Mouse (Mus musculus) layer of hippocampus, adult 2 months (tissue): ENCODE measurements around the gene Tmem37. TPM values are rescaled to one million over a fixed set of nuclear protein-coding genes. Genes with fewer than 3 reads are reported as not detected.
A peak's percentile ranks its signal among the peaks of the same experiment; 100 is the strongest.

Experiments
- DNase-seq, 2 experiments: peaks; one replicate each; pipeline ENCODE4 v3.0.0; 2022; ENCODE audit warnings: low spot score in 2 of 2
- H3K27ac ChIP-seq: fragments of 200-600 bp; 2 replicates; pipeline ENCODE4 v1.8.1; 2022
- H3K4me3 ChIP-seq: fragments of 200-600 bp; 2 replicates; pipeline ENCODE4 v1.8.1; 2022; ENCODE audit warnings: mild to moderate bottlenecking
- CTCF ChIP-seq: fragments of 200-600 bp; conservative IDR thresholded peaks from 2 replicates; pipeline ENCODE4 v1.8.1; 2022; ENCODE audit warnings: antibody characterized with exemption, mild to moderate bottlenecking, moderate library complexity
- total RNA-seq, 2 experiments: library from RNA; stranded (reverse); gene quantifications; 2 replicates each; pipeline ENCODE4 v1.2.3; 2021

Tmem37 gene
- total RNA-seq, 2 experiments from 2014 or later = 1.1 to 1.4 TPM

DNA sequence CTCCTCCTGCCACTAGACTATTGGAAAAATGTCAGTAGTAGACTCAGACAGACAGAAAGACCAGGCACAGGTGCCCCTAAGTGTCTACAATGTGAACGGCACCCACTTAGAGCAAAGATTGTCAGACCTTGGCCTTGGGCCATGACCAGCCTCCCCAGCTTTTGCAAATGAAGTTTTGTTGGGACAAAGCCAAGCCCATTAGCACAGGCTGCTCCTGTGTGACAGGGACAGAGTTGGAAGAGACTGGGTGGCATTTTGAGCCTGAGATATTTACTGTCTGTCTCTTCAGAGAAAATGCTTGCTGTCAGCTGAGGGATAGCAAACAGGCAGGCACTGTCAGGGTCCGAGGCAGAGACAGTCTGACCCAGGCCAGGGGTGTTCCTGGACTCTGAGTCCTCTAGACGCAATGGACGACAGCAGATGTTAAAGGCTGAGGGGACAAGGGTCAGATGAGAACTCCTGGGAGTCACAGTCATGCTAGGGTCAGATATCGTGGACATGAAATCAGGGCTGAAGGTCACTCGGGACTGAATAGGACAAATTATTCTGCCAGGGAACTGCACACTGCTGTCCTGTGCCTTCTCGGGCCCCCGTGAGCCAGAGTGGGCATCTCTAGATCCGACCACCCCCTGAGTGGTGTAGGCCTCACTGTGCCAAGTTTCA lies 36.7 kb downstream of the Tmem37 start:
- Histone ChIP-seq H3K4me3 (no peak overlapping the region), H3K27ac (no peak overlapping the region)
- TF ChIP-seq CTCF = no peak
- peak in 1 of 2 experiments; percentile 31 for DNase-seq

DNA sequence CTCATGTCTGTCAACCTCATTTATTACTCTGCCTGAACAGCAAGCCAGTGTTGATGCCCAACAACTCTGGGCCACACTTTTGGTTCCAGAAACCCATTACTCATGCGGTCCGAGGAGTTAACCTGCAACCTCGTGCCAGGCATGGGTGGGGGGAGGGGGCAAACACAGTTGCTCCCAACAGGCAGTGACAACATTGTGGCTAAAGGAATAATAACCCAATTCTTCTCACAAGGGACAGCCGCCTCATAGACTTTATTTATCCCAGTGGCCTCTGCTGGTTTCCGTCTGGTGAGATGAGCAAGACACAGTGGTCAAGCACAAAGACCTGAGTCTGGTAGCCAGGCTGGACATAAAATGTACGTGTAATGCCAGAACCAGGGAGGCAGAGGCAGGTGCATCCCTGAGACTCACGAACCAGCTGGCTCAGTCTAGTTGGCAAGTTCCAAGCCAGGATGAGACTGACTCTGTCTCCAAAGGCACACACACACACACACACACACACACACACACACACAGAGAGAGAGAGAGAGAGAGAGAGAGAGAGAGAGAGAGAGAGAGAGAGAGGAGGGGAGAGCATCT lies 38.3 kb downstream of the Tmem37 start:
- H3K4me3 ChIP-seq = no peak overlapping the region

DNA sequence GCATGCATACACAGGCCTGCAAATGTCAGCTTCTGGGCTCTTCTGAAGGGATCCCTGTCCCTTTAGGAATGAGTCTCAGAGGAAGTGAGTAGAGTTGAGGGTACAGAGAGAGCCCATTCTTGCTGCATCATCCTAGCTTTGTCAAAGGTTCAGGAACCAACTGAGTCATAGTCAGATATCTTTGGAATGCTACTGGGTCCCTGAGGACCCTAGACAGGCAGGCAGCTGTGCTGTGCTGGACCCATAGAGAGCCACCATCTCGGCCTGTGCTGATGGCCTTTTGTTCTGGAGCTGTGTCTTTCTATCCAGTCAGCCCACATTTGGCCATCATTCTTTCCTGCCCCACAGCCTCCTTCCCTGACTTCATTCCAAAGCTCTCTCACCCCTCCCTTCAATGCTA lies 39.1 kb downstream of the Tmem37 start:
- H3K27ac ChIP-seq = no peak overlapping the region
- H3K4me3 ChIP-seq = no peak overlapping the region
- TF ChIP-seq CTCF = no peak
- DNase-seq = no peak

More for the DNA sequence above, 38.3 kb downstream of the Tmem37 start:
- no peak for TF ChIP-seq CTCF
- no peak for DNase-seq
- H3K27ac ChIP-seq = no peak overlapping the region

DNA sequence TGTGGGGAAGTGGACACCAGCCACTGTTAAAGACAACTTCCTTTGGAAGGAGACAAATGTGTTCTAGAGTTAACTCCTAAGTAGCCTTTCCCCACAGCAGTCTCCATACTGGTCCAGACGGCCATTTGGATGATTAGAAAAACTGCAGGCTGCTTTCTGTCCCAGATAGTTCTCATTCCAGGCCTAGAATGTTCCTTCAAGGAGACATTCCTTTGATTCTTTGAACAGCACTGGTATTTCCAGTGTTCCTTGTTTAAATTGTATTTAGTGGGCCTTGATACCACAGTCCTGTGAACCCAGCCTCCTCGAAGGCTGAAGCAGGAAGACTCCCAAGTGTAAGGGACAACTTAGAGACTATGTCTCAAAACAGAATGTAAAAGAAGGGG lies 40.4 kb downstream of the Tmem37 start:
- Histone ChIP-seq H3K27ac (no peak overlapping the region), H3K4me3 (no peak overlapping the region)
- no peak for DNase-seq
- TF ChIP-seq CTCF = no peak

DNA sequence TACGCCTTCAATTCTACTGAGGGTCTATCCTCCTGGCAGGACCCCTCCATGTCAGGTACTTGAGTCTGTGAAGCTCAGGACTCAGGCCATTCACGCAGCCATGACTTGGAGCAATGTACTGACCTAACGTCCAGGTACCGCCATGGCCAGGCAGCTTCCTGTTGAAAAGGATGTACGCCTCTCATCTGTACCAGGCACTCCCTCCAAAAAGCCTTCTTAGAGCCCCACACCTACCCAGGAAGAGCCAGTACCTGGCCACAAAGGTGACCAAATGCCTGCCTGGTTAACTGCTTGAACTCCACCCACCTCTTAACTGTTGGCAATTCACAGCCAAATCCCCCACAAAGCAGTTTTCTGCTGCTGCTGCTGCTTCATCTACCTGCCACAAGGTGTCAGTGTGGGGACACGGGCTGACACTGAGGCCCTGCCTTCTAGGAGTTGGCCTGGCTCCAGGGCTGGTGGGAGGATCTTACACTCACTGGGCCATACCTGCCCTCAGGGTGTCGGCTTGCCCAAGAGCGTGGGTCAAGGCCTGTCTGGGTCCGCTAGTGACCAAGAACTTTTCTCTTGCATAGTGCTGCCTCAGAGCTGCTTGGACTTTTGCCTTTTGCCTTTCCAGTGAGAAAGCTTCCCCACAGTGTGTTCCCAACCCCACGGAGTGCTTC lies 40.9 kb downstream of the Tmem37 start:
- DNase-seq = peak; percentile 58 to 69
- Histone ChIP-seq H3K4me3 (no peak overlapping the region), H3K27ac (no peak overlapping the region)
- peak; percentile 96 for TF ChIP-seq CTCF

DNA sequence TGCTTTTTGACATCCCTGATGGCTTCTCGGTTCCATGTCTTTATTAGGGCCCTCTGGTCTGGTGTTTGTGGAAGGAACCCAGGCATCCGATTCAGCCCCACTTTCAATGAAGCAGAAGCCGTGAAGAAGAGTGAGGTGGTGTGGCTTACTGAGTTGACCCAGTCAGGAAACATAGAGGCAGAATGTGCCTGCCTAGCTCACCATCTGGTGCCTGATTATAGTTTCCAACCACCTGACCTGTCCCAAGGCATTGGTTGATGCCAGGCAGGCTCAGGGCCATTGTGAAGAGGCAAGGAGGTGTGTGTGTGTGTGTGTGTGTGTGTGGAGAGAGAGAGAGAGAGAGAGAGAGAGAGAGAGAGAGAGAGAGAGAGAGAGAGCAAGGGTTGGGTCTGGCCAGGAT lies 43.4 kb downstream of the Tmem37 start:
- no peak for DNase-seq
- TF ChIP-seq CTCF = no peak
- no peak overlapping the region for H3K4me3 ChIP-seq
- H3K27ac ChIP-seq = no peak overlapping the region

DNA sequence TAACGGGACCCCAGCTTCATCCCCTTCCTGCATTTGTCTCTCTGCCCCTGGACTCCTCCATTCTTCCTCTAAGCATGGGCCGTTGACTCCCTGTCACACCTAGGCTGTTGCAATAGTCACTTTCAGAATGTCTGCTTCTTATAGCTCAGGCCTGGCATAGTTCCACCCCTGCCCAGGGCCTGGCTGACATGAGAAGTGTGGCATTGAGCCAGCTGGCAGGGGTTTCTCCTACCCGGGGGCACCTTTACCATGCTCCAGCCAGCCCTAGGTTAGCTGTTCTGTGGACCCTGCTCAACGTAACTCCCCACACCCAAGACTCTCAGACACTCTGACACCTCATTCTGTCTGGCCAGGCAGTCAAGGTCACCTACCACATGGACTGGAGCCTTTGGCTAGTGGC lies 46.2 kb downstream of the Tmem37 start:
- no peak for DNase-seq
- Histone ChIP-seq H3K4me3 (no peak overlapping the region), H3K27ac (no peak overlapping the region)
- no peak for TF ChIP-seq CTCF

DNA sequence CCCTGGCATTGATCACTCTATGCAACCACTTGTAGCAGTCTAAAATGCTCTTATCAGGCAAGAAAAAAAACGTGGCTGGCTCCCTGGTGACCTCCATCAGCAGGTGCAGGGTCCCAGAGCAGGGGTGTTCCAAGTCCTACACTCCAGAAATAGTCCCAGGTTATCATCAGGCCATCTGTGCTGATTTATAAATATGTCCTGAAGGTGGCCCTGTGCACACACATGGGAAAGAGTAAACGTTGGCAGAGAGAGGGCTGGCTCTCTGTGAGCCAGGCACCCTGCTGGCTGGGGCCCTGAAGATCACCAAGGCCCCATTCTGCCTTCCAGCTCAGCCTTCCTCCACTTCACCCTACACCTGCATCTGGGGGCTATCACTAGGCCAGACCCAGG lies 48.8 kb downstream of the Tmem37 start:
- no peak overlapping the region for H3K4me3 ChIP-seq
- no peak overlapping the region for H3K27ac ChIP-seq
- no peak for DNase-seq
- TF ChIP-seq CTCF = 0 out of 2 replicates have a peak, but pooled peaks have one; percentile 5

DNA sequence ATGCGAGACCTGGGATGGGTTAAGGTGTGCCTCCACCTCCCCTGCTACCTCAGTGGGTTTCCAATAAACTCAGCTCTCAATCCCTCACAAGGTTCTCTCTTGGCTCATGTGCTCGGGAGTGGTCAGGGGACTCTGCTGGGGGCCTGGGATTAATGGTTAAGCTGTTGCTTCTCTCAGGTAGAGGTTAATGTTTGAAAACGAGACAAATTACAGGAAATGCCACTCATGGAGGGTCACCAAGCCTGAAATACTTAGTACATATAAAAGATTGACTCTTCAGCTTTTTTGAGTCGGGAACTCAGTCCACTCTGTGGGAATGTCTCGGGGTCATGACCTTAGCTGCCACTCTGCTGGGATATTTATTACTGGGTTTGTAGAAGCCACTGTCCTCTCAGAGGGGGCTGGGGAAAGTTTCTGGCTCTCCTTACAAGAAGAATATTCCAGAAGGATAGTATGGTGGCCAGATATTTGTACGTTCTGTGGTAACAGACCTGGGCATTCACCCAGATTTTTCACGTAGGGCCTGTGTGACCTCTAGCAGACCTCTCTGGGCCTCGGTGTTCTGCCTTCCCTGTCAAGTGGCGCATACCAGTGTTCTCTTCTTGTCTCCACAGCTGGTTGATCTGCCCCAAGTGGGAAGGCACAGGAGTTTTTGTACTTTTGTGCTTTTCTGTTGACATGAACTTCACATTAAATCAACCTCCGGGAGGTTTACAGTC lies 49.4 kb downstream of the Tmem37 start:
- Histone ChIP-seq H3K4me3 (no peak overlapping the region), H3K27ac (no peak overlapping the region)
- DNase-seq = no peak
- no peak for TF ChIP-seq CTCF

DNA sequence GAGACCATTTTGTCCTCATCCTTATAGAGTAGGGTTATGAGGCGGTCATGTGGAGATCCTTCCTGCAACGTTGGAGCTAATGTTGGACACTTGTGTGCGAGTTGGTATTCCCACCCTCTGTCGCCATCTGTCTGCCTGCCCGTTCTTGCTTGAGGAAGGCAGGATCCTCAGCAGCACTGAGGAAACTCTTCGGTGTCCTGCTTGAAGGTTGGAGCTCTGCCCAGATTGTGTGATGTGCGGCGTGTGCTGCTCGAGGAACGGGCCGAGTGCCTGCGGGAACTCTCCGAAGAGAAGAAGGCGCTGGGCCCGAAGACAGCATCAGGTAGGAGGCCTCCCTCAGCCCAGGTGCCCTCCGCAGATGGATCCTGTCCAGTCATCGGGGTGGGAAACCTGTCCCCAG lies 51.9 kb downstream of the Tmem37 start:
- Histone ChIP-seq H3K27ac (no peak overlapping the region), H3K4me3 (no peak overlapping the region)
- no peak for TF ChIP-seq CTCF
- peak; percentile 14 to 35 for DNase-seq

DNA sequence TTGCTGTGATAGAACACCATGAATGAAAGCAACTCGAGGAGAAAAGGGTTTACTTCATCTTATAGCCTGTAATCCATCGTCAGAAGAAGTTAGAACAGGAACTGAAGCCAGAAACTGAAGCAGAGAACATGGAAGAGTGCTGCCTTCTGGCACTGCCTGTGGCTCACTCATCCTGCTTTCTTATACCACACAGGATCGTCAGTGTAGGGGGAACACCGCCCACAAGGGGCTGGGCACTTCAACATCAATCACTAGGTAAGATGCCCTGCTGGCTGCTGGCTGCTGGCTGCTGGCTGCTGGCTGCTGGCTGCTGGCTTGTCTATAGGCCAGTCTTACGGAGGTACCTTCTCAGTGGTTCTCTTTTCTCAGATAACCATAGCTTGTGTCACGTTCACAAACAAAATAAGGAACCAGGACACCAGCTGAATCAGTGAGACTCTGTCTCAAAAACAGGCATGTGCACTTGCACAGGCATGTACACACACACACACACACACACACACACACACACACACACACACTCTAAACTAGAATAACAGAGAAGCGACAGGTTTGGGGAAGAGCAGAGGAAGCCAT lies 53.5 kb downstream of the Tmem37 start:
- no peak for DNase-seq
- H3K4me3 ChIP-seq = no peak overlapping the region
- no peak for TF ChIP-seq CTCF
- no peak overlapping the region for H3K27ac ChIP-seq

DNA sequence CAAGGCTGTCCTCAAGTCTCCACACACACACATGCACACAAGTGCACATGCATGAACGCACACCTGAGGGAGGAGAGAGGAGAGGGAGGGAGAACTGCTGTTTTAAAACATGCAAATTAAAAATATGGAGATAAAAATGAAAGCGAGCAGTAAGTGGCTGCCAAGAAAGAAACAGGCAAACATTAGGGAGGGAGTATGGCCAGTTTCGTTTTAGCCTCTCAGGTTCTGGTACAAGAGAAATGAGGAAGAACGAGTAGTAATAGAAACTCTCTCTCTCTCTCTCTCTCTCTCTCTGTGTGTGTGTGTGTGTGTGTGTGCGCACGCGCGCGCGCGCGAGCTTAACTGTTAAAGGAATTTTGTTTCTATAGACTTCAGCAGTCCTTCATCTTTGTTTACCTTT lies 54.4 kb downstream of the Tmem37 start:
- H3K27ac ChIP-seq = no peak overlapping the region
- H3K4me3 ChIP-seq = no peak overlapping the region
- no peak for DNase-seq
- TF ChIP-seq CTCF = no peak

DNA sequence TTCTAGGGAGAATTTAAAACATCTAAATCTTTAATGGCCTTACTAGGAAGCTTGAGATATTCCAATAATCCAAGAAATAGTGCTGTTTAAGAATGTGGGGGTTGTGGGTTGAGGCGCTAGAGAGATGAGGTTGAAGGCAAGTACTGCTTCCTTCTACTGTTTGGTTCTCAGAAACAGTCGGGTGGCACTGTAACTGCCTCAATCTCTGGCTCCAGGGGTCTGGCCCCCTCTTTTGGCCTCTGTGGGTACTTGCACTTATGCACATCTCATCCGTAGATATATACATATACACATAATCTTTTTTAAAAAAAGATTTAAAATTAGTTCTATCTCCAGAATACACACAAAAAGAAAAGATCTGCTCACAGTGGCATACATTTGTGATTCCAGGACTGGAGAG lies 55.0 kb downstream of the Tmem37 start:
- no peak overlapping the region for H3K27ac ChIP-seq
- TF ChIP-seq CTCF = no peak; the same call in 1 of the 2 replicates
- no peak for DNase-seq
- no peak overlapping the region for H3K4me3 ChIP-seq

Other genes with a start within 250 kb of the Tmem37 start
- 10 to 100 TPM; 63.8 to 68.6 TPM for gene Ptpn4, start 236.5 kb downstream of the Tmem37 start, total RNA-seq
- gene Tmem177, start 160.9 kb downstream of the Tmem37 start, total RNA-seq = 1 to 10 TPM; 7.1 to 7.5 TPM
- gene Cfap221, start 76.8 kb downstream of the Tmem37 start, total RNA-seq = under 1 TPM; 0.28 to 0.29 TPM
- 1 to 10 TPM; 1.0 to 1.8 TPM for gene Sctr, start 67.2 kb downstream of the Tmem37 start, total RNA-seq
- gene Dbi, start 47.0 kb upstream of the Tmem37 start, total RNA-seq = 100 to 1,000 TPM; 338 to 346 TPM
- gene 3110009E18Rik, start 47.1 kb upstream of the Tmem37 start, total RNA-seq = 1 to 10 TPM; 7.1 to 7.8 TPM
- gene Steap3, start 198.6 kb upstream of the Tmem37 start, total RNA-seq = 1 to 10 TPM; 6.2 to 6.8 TPM